Mouse (Mus musculus) neural tube, embryonic 15.5 days (tissue): Measurements from ENCODE around the gene Hipk2. TPM values are rescaled to one million over a fixed set of nuclear protein-coding genes. Genes with fewer than 3 reads are reported as not detected.

Source experiments
- polyA plus RNA-seq: library from polyadenylated mRNA; unstranded; fragments of >200 nt; fragmentation: Nextera tagmentation; extraction: Ambion mirVana; gene quantifications from 2 replicates; pipeline ENCODE4 v1.2.1, GENCODE M21; 2015

The Hipk2 gene
- polyA plus RNA-seq, 1 experiment from 2014 or later, result 32.9 TPM

Other genes with a start within 250 kb of the Hipk2 start
- 0.14 and 0.24 TPM in 2 replicates for gene Klrg2, start 238.9 kb downstream of the Hipk2 start, polyA plus RNA-seq
- 25.4 and 40.3 TPM in 2 replicates for gene Clec2l, start 213.1 kb downstream of the Hipk2 start, polyA plus RNA-seq
- gene Tbxas1, start 761 bp downstream of the Hipk2 start, polyA plus RNA-seq, result 2.4 and 2.5 TPM in 2 replicates
- gene Parp12, start 242.2 kb upstream of the Hipk2 start, polyA plus RNA-seq, result 3.1 and 4.9 TPM in 2 replicates